Mouse (Mus musculus) embryo, embryonic 11 days (tissue): Measurements from ENCODE around the gene Fitm2.
A peak's percentile ranks its signal among the peaks of the same experiment; 100 is the strongest.

Experiments
- DNase-seq: peaks from one replicate; pipeline ENCODE4 v3.0.0-alpha.2; 2015

The Fitm2 gene

GRCm38 (mm10) chr2:163472466-163472851 is at the start of gene Fitm2:
TSS of gene Fitm2 (minus strand) at chr2:163472629.
- peak; percentile 95 for DNase-seq

- no peak for DNase-seq
These were observed 34.0 kb upstream of the Fitm2 start, which contains the start of gene Hnf4a for GRCm38 (mm10) chr2:163506300-163507004. TSS of gene Hnf4a (plus strand) at chr2:163506808.

- no peak for DNase-seq
These were observed 30.8 kb upstream of the Fitm2 start for GRCm38 (mm10) chr2:163503191-163503590.

GRCm38 (mm10) chr2:163502219-163502618 is 29.8 kb upstream of the Fitm2 start:
- DNase-seq: no peak

- DNase-seq: no peak
These were observed 22.0 kb upstream of the Fitm2 start for GRCm38 (mm10) chr2:163494456-163494855.

- DNase-seq: no peak
These were observed 21.5 kb upstream of the Fitm2 start for GRCm38 (mm10) chr2:163493976-163494375.

- DNase-seq: no peak
These were observed 20.6 kb upstream of the Fitm2 start for GRCm38 (mm10) chr2:163493031-163493430.

GRCm38 (mm10) chr2:163492018-163492417 is 19.6 kb upstream of the Fitm2 start, which contains the start of gene R3hdml:
TSS of gene R3hdml (plus strand) at chr2:163492318.
- no peak for DNase-seq

- peak; percentile 13 for DNase-seq
These were observed 18.9 kb upstream of the Fitm2 start for GRCm38 (mm10) chr2:163491351-163491750.

- DNase-seq: no peak
These were observed 18.2 kb upstream of the Fitm2 start for GRCm38 (mm10) chr2:163490656-163491055.

GRCm38 (mm10) chr2:163489725-163490291 is 17.4 kb upstream of the Fitm2 start:
- DNase-seq: no peak

- DNase-seq: no peak
These were observed 14.9 kb upstream of the Fitm2 start for GRCm38 (mm10) chr2:163487360-163487759.

- peak; percentile 68 for DNase-seq
These were observed 9.2 kb upstream of the Fitm2 start for GRCm38 (mm10) chr2:163481539-163482029.

- peak; percentile 43 for DNase-seq
These were observed 7.9 kb upstream of the Fitm2 start for GRCm38 (mm10) chr2:163480191-163480825.

GRCm38 (mm10) chr2:163471710-163472465 is 541 bp downstream of the Fitm2 start:
- no peak for DNase-seq

GRCm38 (mm10) chr2:163471136-163471535 is 1.3 kb downstream of the Fitm2 start:
- no peak for DNase-seq

GRCm38 (mm10) chr2:163469711-163470110 is 2.7 kb downstream of the Fitm2 start:
- DNase-seq: no peak

GRCm38 (mm10) chr2:163468866-163469265 is 3.6 kb downstream of the Fitm2 start:
- DNase-seq: no peak

GRCm38 (mm10) chr2:163467585-163467984 is 4.8 kb downstream of the Fitm2 start:
- no peak for DNase-seq

GRCm38 (mm10) chr2:163466771-163467170 is 5.7 kb downstream of the Fitm2 start:
- no peak for DNase-seq

GRCm38 (mm10) chr2:163464562-163464961 is 7.9 kb downstream of the Fitm2 start:
- no peak for DNase-seq

GRCm38 (mm10) chr2:163463998-163464397 is 8.4 kb downstream of the Fitm2 start:
- no peak for DNase-seq

GRCm38 (mm10) chr2:163463251-163463769 is 9.1 kb downstream of the Fitm2 start:
- no peak for DNase-seq
